Mouse (Mus musculus) embryonic facial prominence, embryonic 11.5 days (tissue): ENCODE results near the gene Akap8. TPM values are rescaled to one million over a fixed set of nuclear protein-coding genes. Genes with fewer than 3 reads are reported as not detected.
A peak's percentile ranks its signal among the peaks of the same experiment; 100 is the strongest.

ENCODE experiments used
- ATAC-seq: fragments of 200-750 bp; cut with Nextera tagmentation; replicated peaks from 2 replicates; pipeline ENCODE4 v1.8.0; 2017; ENCODE audit warnings: low read depth; ENCODE audit not compliant: insufficient number of reproducible peaks, low FRiP score, low TSS enrichment
- DNase-seq: peaks from one replicate; pipeline ENCODE4 v3.0.0-alpha.2; 2015; ENCODE audit warnings: low spot score
- H3K27ac ChIP-seq: fragments of 300-500 bp; sonication (generic); replicated peaks from 2 replicates; pipeline ENCODE4 v1.5.1; 2014; ENCODE audit warnings: mild to moderate bottlenecking, low read depth, low read length, control low read depth
- H3K27me3 ChIP-seq: fragments of 300-500 bp; sonication (generic); 2 replicates; pipeline ENCODE4 v1.6.1; 2014; ENCODE audit warnings: mild to moderate bottlenecking, low read length, moderate library complexity, mixed read lengths; ENCODE audit not compliant: control insufficient read depth, insufficient read depth
- H3K36me3 ChIP-seq: fragments of 300-500 bp; sonication (generic); replicated peaks from 2 replicates; pipeline ENCODE4 v1.6.1; 2014; ENCODE audit warnings: low read depth, mild to moderate bottlenecking, low read length, moderate library complexity, mixed read lengths; ENCODE audit not compliant: control insufficient read depth, insufficient read depth
- H3K4me1 ChIP-seq: fragments of 300-500 bp; sonication (generic); 2 replicates; pipeline ENCODE4 v1.6.1; 2014; ENCODE audit warnings: low read length, mixed read lengths; ENCODE audit not compliant: control insufficient read depth, insufficient read depth
- H3K4me2 ChIP-seq: fragments of 300-500 bp; sonication (generic); 2 replicates; pipeline ENCODE4 v1.6.1; 2014; ENCODE audit warnings: low read depth, mild to moderate bottlenecking, control low read depth, low read length, moderate library complexity
- H3K4me3 ChIP-seq: fragments of 300-500 bp; sonication (generic); 2 replicates; pipeline ENCODE4 v1.5.1; 2014; ENCODE audit warnings: low read depth, low read length, control low read depth
- H3K9ac ChIP-seq: fragments of 300-500 bp; sonication (generic); replicated peaks from 2 replicates; pipeline ENCODE4 v1.6.1; 2014; ENCODE audit warnings: mild to moderate bottlenecking, control low read depth, low read length
- H3K9me3 ChIP-seq: fragments of 300-500 bp; sonication (generic); replicated peaks from 2 replicates; pipeline ENCODE4 v1.6.1; 2016; ENCODE audit warnings: mild to moderate bottlenecking, low read length, inconsistent platforms, mixed read lengths; ENCODE audit not compliant: control insufficient read depth
- WGBS: fragments of 180-500 bp; shearing (Covaris S2); extraction: QIAGEN DNeasy Blood & Tissue Kit; methylation state at CpG from one replicate; pipeline ENCODE4 v1.1.7; 2014; 5-methylcytosine and 5-hydroxymethylcytosine counted together
- polyA plus RNA-seq: library from polyadenylated mRNA; unstranded; fragments of >200 nt; fragmentation: Nextera tagmentation; extraction: Ambion mirVana; gene quantifications from 2 replicates; pipeline ENCODE4 v1.2.1, GENCODE M21; 2014

Gene Akap8
- polyA plus RNA-seq, 1 experiment from 2014 or later, result 53.9 TPM

GRCm38 (mm10) chr17:32340110-32340509 is 19.1 kb upstream of the Akap8 start:
- no peak for ATAC-seq
- 76% methylated on average over 1 of the region's 1 CpGs for WGBS
- H3K9ac ChIP-seq, result no peak overlapping the region

GRCm38 (mm10) chr17:32335869-32336268 is 14.8 kb upstream of the Akap8 start:
- H3K4me1 ChIP-seq, result no peaks in the 10 kb centered on the region
- H3K27ac ChIP-seq, result no peak overlapping the region
- no peak overlapping the region for H3K4me2 ChIP-seq
- DNase-seq, result no peak
- no peak overlapping the region for H3K9ac ChIP-seq
- no peak for ATAC-seq
- H3K27me3 ChIP-seq, result no peaks in the 10 kb centered on the region
- no peak overlapping the region for H3K4me3 ChIP-seq
- peaks cover 20% of the 10 kb centered on the region for H3K36me3 ChIP-seq
- 87% methylated on average over 2 of the region's 2 CpGs for WGBS
- H3K9me3 ChIP-seq, result no peaks in the 10 kb centered on the region

More at GRCm38 (mm10) chr17:32340110-32340509, 19.1 kb upstream of the Akap8 start:
- Histone ChIP-seq H3K9me3 (no peaks in the 10 kb centered on the region), H3K4me2 (no peak overlapping the region), H3K4me3 (no peak overlapping the region), H3K4me1 (no peaks in the 10 kb centered on the region), H3K27ac (no peak overlapping the region), H3K27me3 (no peaks in the 10 kb centered on the region), H3K36me3 (peaks cover 2% of the 10 kb centered on the region)
- no peak for DNase-seq

- H3K9ac ChIP-seq, result no peak overlapping the region
- no peaks in the 10 kb centered on the region for H3K27me3 ChIP-seq
- no peaks in the 10 kb centered on the region for H3K4me1 ChIP-seq
- no peak for ATAC-seq
- H3K36me3 ChIP-seq, result peaks cover 20% of the 10 kb centered on the region
- no peak overlapping the region for H3K4me3 ChIP-seq
- no peak overlapping the region for H3K27ac ChIP-seq
- DNase-seq, result no peak
- no peak overlapping the region for H3K4me2 ChIP-seq
- WGBS, result 93% methylated on average over 12 of the region's 12 CpGs
- no peaks in the 10 kb centered on the region for H3K9me3 ChIP-seq
Observed at GRCm38 (mm10) chr17:32334921-32335320, 13.9 kb upstream of the Akap8 start.

- Histone ChIP-seq H3K4me1 (no peaks in the 10 kb centered on the region), H3K9me3 (no peaks in the 10 kb centered on the region), H3K9ac (no peak overlapping the region), H3K27ac (no peak overlapping the region), H3K4me3 (no peak overlapping the region), H3K36me3 (peaks cover 20% of the 10 kb centered on the region), H3K27me3 (no peaks in the 10 kb centered on the region), H3K4me2 (no peak overlapping the region)
- 93% methylated on average over 31 of the region's 31 CpGs for WGBS
- ATAC-seq (peak; percentile 29; the same call in 1 of the 2 replicates), DNase-seq (no peak)
Observed at GRCm38 (mm10) chr17:32333675-32334303, 12.8 kb upstream of the Akap8 start.

- H3K9me3 ChIP-seq, result no peaks in the 10 kb centered on the region
- H3K4me1 ChIP-seq, result no peaks in the 10 kb centered on the region
- DNase-seq (no peak), ATAC-seq (no peak)
- H3K4me3 ChIP-seq, result no peak overlapping the region
- no peak overlapping the region for H3K4me2 ChIP-seq
- H3K9ac ChIP-seq, result no peak overlapping the region
- no peak overlapping the region for H3K27ac ChIP-seq
- H3K27me3 ChIP-seq, result no peaks in the 10 kb centered on the region
- no peaks in the 10 kb centered on the region; the same call in none of the 2 replicates for H3K36me3 ChIP-seq
Observed at GRCm38 (mm10) chr17:32327501-32327900, 6.5 kb upstream of the Akap8 start.

- Histone ChIP-seq H3K9ac (no peak overlapping the region), H3K4me2 (no peak overlapping the region), H3K4me3 (no peak overlapping the region), H3K27ac (no peak overlapping the region), H3K4me1 (no peaks in the 10 kb centered on the region), H3K9me3 (no peaks in the 10 kb centered on the region), H3K27me3 (no peaks in the 10 kb centered on the region), H3K36me3 (no peaks in the 10 kb centered on the region; the same call in 1 of the 2 replicates)
- no peak for ATAC-seq
- 95% methylated on average over 1 of the region's 1 CpGs for WGBS
- DNase-seq, result no peak
Observed at GRCm38 (mm10) chr17:32322809-32323208, 1.8 kb upstream of the Akap8 start.

GRCm38 (mm10) chr17:32321836-32322235 is 798 bp upstream of the Akap8 start:
- peaks cover 4% of the 10 kb centered on the region for H3K36me3 ChIP-seq
- WGBS, result 22% methylated on average over 6 of the region's 6 CpGs
- peak overlapping the region; percentile 76 for H3K9ac ChIP-seq

GRCm38 (mm10) chr17:32321390-32321734 is 324 bp upstream of the Akap8 start:
- Histone ChIP-seq H3K36me3 (peaks cover 8% of the 10 kb centered on the region), H3K4me3 (peak overlapping the region; percentile 91), H3K27ac (peak overlapping the region; percentile 44), H3K9ac (peak overlapping the region; percentile 76), H3K9me3 (no peaks in the 10 kb centered on the region), H3K27me3 (no peaks in the 10 kb centered on the region), H3K4me1 (no peaks in the 10 kb centered on the region), H3K4me2 (peak overlapping the region; percentile 77)
- 1% methylated on average over 21 of the region's 23 CpGs for WGBS
- DNase-seq (no peak), ATAC-seq (peak; percentile 67; the same call in 1 of the 2 replicates)

More at GRCm38 (mm10) chr17:32321836-32322235, 798 bp upstream of the Akap8 start:
- Histone ChIP-seq H3K9me3 (no peaks in the 10 kb centered on the region), H3K4me3 (peak overlapping the region; percentile 91), H3K27me3 (no peaks in the 10 kb centered on the region), H3K4me1 (no peaks in the 10 kb centered on the region), H3K4me2 (peak overlapping the region; percentile 77), H3K27ac (peak overlapping the region; percentile 44)
- no peak for DNase-seq
- ATAC-seq, result no peak
